Mouse (Mus musculus): Measurements from ENCODE around the gene Pdk3. TPM values are rescaled to one million over a fixed set of nuclear protein-coding genes. Genes with fewer than 3 reads are reported as not detected.

Gene Pdk3
- polyA plus RNA-seq, 1 experiment from 2014 or later: 71.8 TPM

GRCm38 (mm10) chrX:93756867-93757455, 75.0 kb downstream of the Pdk3 start:
- 89% methylated on average over 7 of the region's 7 CpGs for WGBS
- Histone ChIP-seq H3K9me3 (no peaks in the 10 kb centered on the region), H3K27me3 (ENCODE audit: poor library complexity, severe bottlenecking) (peaks cover 36% of the 10 kb centered on the region), H3K27ac (no peak overlapping the region), H3K4me1 (no peaks in the 10 kb centered on the region; the same call in 1 of the 2 replicates), H3K4me3 (no peak overlapping the region), H3K36me3 (replicated peaks) (no peaks in the 10 kb centered on the region; the same call in 1 of the 2 replicates)
- DNase-seq (ENCODE audit: extremely low spot score, low spot score): no peak

- Histone ChIP-seq H3K27ac (no peak overlapping the region), H3K36me3 (replicated peaks) (no peaks in the 10 kb centered on the region; the same call in 1 of the 2 replicates), H3K9me3 (no peaks in the 10 kb centered on the region), H3K4me3 (no peak overlapping the region), H3K27me3 (ENCODE audit: poor library complexity, severe bottlenecking) (peaks cover 24% of the 10 kb centered on the region; the same call in 1 of the 2 replicates), H3K4me1 (no peaks in the 10 kb centered on the region; the same call in 1 of the 2 replicates)
- WGBS: 90% methylated on average over 11 of the region's 11 CpGs
- no peak for DNase-seq (ENCODE audit: extremely low spot score, low spot score)
These were observed 76.7 kb downstream of the Pdk3 start for GRCm38 (mm10) chrX:93755210-93755842.

- 92% methylated on average over 6 of the region's 6 CpGs for WGBS
- H3K4me1 ChIP-seq: no peaks in the 10 kb centered on the region
- H3K9me3 ChIP-seq: no peaks in the 10 kb centered on the region
- no peak for DNase-seq (ENCODE audit: extremely low spot score, low spot score)
- no peak overlapping the region for H3K27ac ChIP-seq
- peaks cover 27% of the 10 kb centered on the region for H3K27me3 ChIP-seq (ENCODE audit: poor library complexity, severe bottlenecking)
- H3K4me3 ChIP-seq: no peak overlapping the region
- no peaks in the 10 kb centered on the region; the same call in 1 of the 2 replicates for H3K36me3 ChIP-seq (replicated peaks)
These were observed 81.4 kb downstream of the Pdk3 start for GRCm38 (mm10) chrX:93750566-93750965.

DNA sequence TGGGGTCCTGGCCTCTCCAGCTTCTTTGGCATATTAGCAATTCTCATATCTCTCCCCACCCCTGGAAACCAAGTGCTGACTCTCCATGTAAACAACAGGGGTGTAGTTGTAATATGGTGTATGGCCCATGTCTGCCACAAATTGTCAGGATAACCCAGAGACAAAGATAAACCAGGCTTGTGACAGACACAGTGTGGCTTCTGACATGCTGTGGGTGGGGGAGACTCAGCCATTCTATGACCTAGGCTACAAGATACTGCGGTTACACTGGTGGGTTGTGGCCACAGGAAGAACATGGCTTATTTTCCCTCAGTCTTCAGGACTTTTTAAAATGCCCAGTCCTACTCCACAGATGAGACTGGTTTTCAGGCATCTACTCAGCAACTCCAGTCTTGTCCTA, 82.8 kb downstream of the Pdk3 start:
- peaks cover 36% of the 10 kb centered on the region for H3K27me3 ChIP-seq (ENCODE audit: poor library complexity, severe bottlenecking)
- H3K9me3 ChIP-seq: no peaks in the 10 kb centered on the region

GRCm38 (mm10) chrX:93732975-93733748, 98.8 kb downstream of the Pdk3 start:
- Histone ChIP-seq H3K4me3 (no peak overlapping the region), H3K27ac (no peak overlapping the region), H3K36me3 (replicated peaks) (no peaks in the 10 kb centered on the region), H3K9me3 (no peaks in the 10 kb centered on the region), H3K27me3 (ENCODE audit: poor library complexity, severe bottlenecking) (peaks cover 13% of the 10 kb centered on the region; the same call in 1 of the 2 replicates), H3K4me1 (peaks cover 18% of the 10 kb centered on the region)
- WGBS: 55% methylated on average over 6 of the region's 6 CpGs
- DNase-seq (ENCODE audit: extremely low spot score, low spot score): no peak

More for the DNA sequence above, 82.8 kb downstream of the Pdk3 start:
- H3K36me3 ChIP-seq (replicated peaks): no peaks in the 10 kb centered on the region; the same call in 1 of the 2 replicates
- H3K27ac ChIP-seq: no peak overlapping the region
- H3K4me1 ChIP-seq: no peaks in the 10 kb centered on the region
- 97% methylated on average over 1 of the region's 1 CpGs for WGBS
- DNase-seq (ENCODE audit: extremely low spot score, low spot score): no peak
- no peak overlapping the region for H3K4me3 ChIP-seq

DNA sequence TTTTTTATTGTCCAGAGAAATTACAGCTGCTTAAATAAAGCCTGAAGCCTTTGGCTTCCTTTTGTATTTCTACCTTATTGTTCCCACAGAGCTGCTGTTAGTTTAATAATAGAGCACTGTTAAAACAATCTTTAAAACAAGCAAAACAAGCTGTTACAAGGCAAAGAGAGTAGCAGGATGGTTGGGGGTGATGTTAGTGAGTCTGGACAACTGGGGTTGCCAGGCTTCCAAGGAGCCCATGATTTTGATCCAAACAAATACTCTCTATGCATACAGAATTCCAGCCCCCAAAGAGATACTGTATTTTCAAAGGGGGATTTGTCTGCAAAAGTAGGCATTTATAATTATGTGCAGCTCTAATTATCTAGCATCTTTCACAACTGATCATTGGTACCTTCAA, 99.6 kb downstream of the Pdk3 start:
- Histone ChIP-seq H3K4me1 (peaks cover 18% of the 10 kb centered on the region), H3K27ac (no peak overlapping the region), H3K36me3 (replicated peaks) (no peaks in the 10 kb centered on the region), H3K27me3 (ENCODE audit: poor library complexity, severe bottlenecking) (peaks cover 11% of the 10 kb centered on the region; the same call in 1 of the 2 replicates), H3K9me3 (no peaks in the 10 kb centered on the region), H3K4me3 (no peak overlapping the region)
- DNase-seq (ENCODE audit: extremely low spot score, low spot score): no peak

- H3K27me3 ChIP-seq (ENCODE audit: poor library complexity, severe bottlenecking): peaks cover 11% of the 10 kb centered on the region; the same call in 1 of the 2 replicates
- WGBS: 85% methylated on average over 8 of the region's 8 CpGs
- no peaks in the 10 kb centered on the region for H3K36me3 ChIP-seq (replicated peaks)
- H3K9me3 ChIP-seq: no peaks in the 10 kb centered on the region
- H3K27ac ChIP-seq: no peak overlapping the region
- H3K4me1 ChIP-seq: peaks cover 18% of the 10 kb centered on the region
- no peak for DNase-seq (ENCODE audit: extremely low spot score, low spot score)
- H3K4me3 ChIP-seq: no peak overlapping the region
These were observed 101.1 kb downstream of the Pdk3 start for GRCm38 (mm10) chrX:93730854-93731253.

- Histone ChIP-seq H3K27me3 (ENCODE audit: poor library complexity, severe bottlenecking) (peaks cover 7% of the 10 kb centered on the region; the same call in 1 of the 2 replicates), H3K27ac (no peak overlapping the region), H3K9me3 (no peaks in the 10 kb centered on the region), H3K4me3 (no peak overlapping the region), H3K4me1 (peaks cover 18% of the 10 kb centered on the region), H3K36me3 (replicated peaks) (no peaks in the 10 kb centered on the region)
- 88% methylated on average over 1 of the region's 1 CpGs for WGBS
- DNase-seq (ENCODE audit: extremely low spot score, low spot score): no peak
These were observed 102.5 kb downstream of the Pdk3 start for GRCm38 (mm10) chrX:93729529-93729928.

Other genes with a start within 250 kb of the Pdk3 start
- gene Pola1, start 200.0 kb downstream of the Pdk3 start, polyA plus RNA-seq (2016; fragmentation: Nextera tagmentation; extraction: Ambion mirVana): 28.4 and 30.7 TPM in 2 replicates
- 3.1 and 4.1 TPM in 2 replicates for gene Pcyt1b, start 177.3 kb downstream of the Pdk3 start, polyA plus RNA-seq (2016; fragmentation: Nextera tagmentation; extraction: Ambion mirVana)
- not detected in 2 replicates for gene AU015836, start 136.5 kb upstream of the Pdk3 start, polyA plus RNA-seq (2016; fragmentation: Nextera tagmentation; extraction: Ambion mirVana)

Data from forebrain, embryonic 10.5 days (tissue).